Mouse (Mus musculus) erythroblast, embryonic 14.5 days (primary cell): ENCODE results near the gene Rd3.

ENCODE experiments used
- GATA1 ChIP-seq: IDR thresholded peaks from 2 replicates; pipeline ENCODE4 v1.6.1; 2012; ENCODE audit warnings: low read length, inconsistent platforms, mixed read lengths
- TAL1 ChIP-seq: IDR thresholded peaks from 3 replicates; pipeline ENCODE4 v1.6.1; 2012; ENCODE audit warnings: low read length, inconsistent platforms, mixed read lengths

DNA sequence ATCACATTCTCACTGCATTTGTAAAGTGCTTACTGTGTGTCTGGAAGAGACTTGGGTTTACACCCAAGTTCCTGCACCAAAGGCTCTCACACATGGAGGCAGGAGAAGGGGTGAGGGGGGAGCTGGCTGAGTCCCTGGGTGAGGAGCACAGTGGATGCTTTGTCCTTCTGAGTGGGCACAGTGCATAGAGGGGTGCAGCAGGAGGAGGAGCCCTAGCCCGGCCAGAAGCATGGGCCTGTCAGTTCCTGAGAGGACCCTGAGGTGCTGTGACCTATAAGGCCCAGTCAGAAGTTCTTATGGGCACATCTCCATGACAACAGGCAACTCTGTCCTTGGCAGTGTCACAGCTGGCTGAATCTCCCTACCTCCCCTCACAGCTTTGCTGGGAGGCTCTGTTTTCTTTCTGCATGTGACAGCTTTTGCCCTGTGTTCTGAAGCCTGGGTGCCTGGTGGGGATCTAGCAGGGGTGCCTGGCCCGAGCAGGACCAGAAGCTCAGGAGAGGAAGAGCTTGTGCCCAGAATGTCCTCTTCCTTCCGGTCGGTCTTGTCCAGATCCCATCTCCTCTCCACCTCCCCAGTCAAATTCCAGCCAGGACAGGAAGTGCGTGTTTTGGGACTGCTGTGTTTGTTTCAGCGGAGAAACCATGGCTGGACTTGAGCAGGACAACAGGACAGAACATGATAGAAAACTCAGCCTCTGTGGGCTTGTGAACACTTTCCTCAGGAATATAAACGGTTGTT lies 15.0 kb downstream of the Rd3 start:
- TF ChIP-seq GATA1 (no peak), TAL1 (no peak)
